Mouse (Mus musculus) hindbrain, embryonic 12.5 days (tissue): Measurements from ENCODE around the gene Tmem229b. TPM values are rescaled to one million over a fixed set of nuclear protein-coding genes. Genes with fewer than 3 reads are reported as not detected.
"Not testable (repeated sequence)": the region's sequence is repeated elsewhere in the genome, so short reads cannot be mapped to it uniquely, and the experiment has no call there.

Experiments
- ATAC-seq: fragments of 200-750 bp; cut with Nextera tagmentation; 2 replicates; pipeline ENCODE4 v1.8.0; 2017; ENCODE audit warnings: moderate TSS enrichment; ENCODE audit not compliant: low FRiP score
- H3K27ac ChIP-seq: fragments of 300-500 bp; sonication (generic); 2 replicates; pipeline ENCODE4 v1.5.1; 2016; ENCODE audit warnings: mild to moderate bottlenecking
- H3K27me3 ChIP-seq: fragments of 300-500 bp; sonication (generic); 2 replicates; pipeline ENCODE4 v1.6.1; 2016; ENCODE audit warnings: mild to moderate bottlenecking
- H3K36me3 ChIP-seq: fragments of 300-500 bp; sonication (generic); 2 replicates; pipeline ENCODE4 v1.6.1; 2016; ENCODE audit warnings: mild to moderate bottlenecking
- H3K4me1 ChIP-seq: fragments of 300-500 bp; sonication (generic); 2 replicates; pipeline ENCODE4 v1.6.1; 2016
- H3K4me2 ChIP-seq: fragments of 300-500 bp; sonication (generic); replicated peaks from 2 replicates; pipeline ENCODE4 v1.6.1; 2016; ENCODE audit warnings: mild to moderate bottlenecking
- H3K4me3 ChIP-seq: fragments of 300-500 bp; sonication (generic); 2 replicates; pipeline ENCODE4 v1.5.1; 2016; ENCODE audit warnings: mild to moderate bottlenecking
- H3K9ac ChIP-seq: fragments of 300-500 bp; sonication (generic); 2 replicates; pipeline ENCODE4 v1.6.1; 2016; ENCODE audit warnings: mild to moderate bottlenecking, moderate library complexity
- H3K9me3 ChIP-seq: fragments of 300-500 bp; sonication (generic); replicated peaks from 2 replicates; pipeline ENCODE4 v1.6.1; 2016; ENCODE audit warnings: mild to moderate bottlenecking
- WGBS: fragments of 180-500 bp; shearing (Covaris S2); methylation state at CpG from one replicate; pipeline ENCODE4 v1.1.7; 2016; 5-methylcytosine and 5-hydroxymethylcytosine counted together
- polyA plus RNA-seq: library from polyadenylated mRNA; unstranded; fragments of >200 nt; fragmentation: Nextera tagmentation; extraction: Ambion mirVana; gene quantifications from 2 replicates; pipeline ENCODE4 v1.2.1, GENCODE M21; 2016

The Tmem229b gene
- polyA plus RNA-seq, 1 experiment from 2014 or later: 23.6 TPM

DNA sequence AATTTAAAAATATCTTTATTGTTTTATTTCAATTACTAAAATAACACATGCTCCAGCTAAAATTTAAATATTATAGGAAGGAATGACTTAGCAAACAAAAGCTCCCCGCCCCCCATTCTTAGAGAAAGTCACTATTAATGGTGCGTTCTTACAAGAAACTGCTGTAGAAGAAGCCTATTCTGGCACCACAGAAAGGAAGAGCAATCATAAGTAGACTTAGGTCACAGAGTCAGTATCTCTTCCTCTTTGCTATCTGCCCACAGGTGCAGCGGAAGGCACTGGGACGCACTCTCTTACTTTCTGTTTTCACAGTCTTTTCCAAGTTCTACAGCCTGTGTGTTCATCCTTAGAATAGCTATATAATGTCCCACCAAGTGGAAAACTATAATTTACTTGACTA lies 31.6 kb downstream of the Tmem229b start:
- H3K9ac ChIP-seq: no peak overlapping the region
- no peak overlapping the region for H3K4me3 ChIP-seq
- H3K4me1 ChIP-seq: no peaks in the 10 kb centered on the region
- no peak overlapping the region for H3K4me2 ChIP-seq
- H3K27ac ChIP-seq: no peak overlapping the region
- H3K27me3 ChIP-seq: no peaks in the 10 kb centered on the region
- WGBS: 90% methylated on average over 4 of the region's 4 CpGs
- ATAC-seq: no peak
- no peaks in the 10 kb centered on the region for H3K9me3 ChIP-seq
- H3K36me3 ChIP-seq: 0 out of 2 replicates have a peak, but pooled peaks cover 3% of the 10 kb centered on the region

DNA sequence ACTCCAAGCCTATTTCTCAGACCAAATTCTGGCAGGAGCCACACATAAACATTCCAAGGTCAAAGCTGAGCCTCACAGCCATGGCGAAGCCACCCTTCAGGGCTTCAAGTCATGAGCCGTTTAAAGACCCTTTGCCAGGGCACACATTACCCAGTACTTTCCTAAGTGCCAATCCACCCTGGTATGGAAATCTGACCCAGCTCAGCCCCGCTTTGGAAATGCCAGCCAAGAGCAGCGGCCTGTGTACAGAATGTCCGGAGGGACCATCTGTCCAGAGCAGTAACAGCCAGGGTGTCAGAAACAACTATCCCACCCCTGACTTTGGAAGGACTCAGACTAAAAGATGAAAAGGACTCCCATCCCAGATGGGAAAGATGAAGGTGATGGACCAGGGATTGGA lies 32.7 kb downstream of the Tmem229b start:
- H3K27ac ChIP-seq: no peak overlapping the region
- H3K27me3 ChIP-seq: no peaks in the 10 kb centered on the region
- H3K4me1 ChIP-seq: no peaks in the 10 kb centered on the region
- H3K4me3 ChIP-seq: no peak overlapping the region
- ATAC-seq: no peak
- 0 out of 2 replicates have a peak, but pooled peaks cover 3% of the 10 kb centered on the region for H3K36me3 ChIP-seq
- H3K9ac ChIP-seq: no peak overlapping the region
- 91% methylated on average over 5 of the region's 5 CpGs for WGBS
- H3K4me2 ChIP-seq: no peak overlapping the region
- no peaks in the 10 kb centered on the region for H3K9me3 ChIP-seq

DNA sequence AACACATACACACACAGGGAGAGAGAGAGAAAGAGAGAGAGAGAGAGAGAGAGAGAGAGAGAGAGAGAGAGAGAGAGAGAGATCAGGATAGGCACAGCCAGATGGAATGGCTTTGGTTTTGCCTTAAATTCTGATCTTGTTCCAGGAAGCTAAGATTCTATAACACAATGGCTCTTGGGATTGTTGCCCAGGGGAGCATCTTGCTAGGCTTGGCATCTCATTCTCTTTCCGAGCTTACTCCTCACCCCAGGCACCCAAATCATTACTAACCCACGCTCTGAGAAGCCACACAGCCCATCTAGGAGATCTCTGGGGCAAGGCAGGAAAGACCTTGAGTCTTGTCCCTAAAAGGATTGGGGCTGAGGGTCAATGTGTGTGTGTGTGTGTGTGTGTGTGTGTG lies 33.6 kb downstream of the Tmem229b start:
- no peak overlapping the region for H3K27ac ChIP-seq
- no peak overlapping the region for H3K4me2 ChIP-seq
- H3K9ac ChIP-seq: no peak overlapping the region
- no peak overlapping the region for H3K4me3 ChIP-seq
- H3K9me3 ChIP-seq: no peaks in the 10 kb centered on the region
- H3K4me1 ChIP-seq: no peaks in the 10 kb centered on the region
- 0 out of 2 replicates have a peak, but pooled peaks cover 3% of the 10 kb centered on the region for H3K36me3 ChIP-seq
- WGBS: 71% methylated on average over 2 of the region's 2 CpGs
- no peaks in the 10 kb centered on the region for H3K27me3 ChIP-seq
- no peak for ATAC-seq

DNA sequence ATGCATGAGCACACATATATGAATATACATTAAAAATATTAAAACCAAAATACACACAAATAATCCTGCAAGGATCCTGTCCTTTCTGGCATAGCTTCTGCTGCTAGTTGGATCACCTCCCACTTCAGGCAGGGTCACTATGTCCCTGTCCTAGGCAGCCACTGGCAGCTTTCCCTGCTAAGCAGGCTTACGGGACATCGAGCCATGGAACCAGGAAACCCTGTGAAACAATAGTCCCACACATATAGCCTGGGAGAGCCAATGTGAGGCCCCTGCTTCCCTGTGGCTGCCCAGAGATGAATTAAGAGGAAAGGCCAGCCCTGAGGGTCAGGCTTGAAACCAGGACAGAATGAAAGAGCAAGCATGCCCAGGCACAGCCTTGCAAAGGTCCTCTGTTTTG lies 35.8 kb downstream of the Tmem229b start:
- ATAC-seq: no peak
- Histone ChIP-seq H3K27ac (no peak overlapping the region), H3K4me1 (no peaks in the 10 kb centered on the region), H3K27me3 (no peaks in the 10 kb centered on the region), H3K4me3 (no peak overlapping the region), H3K36me3 (0 out of 2 replicates have a peak, but pooled peaks cover 3% of the 10 kb centered on the region), H3K9me3 (no peaks in the 10 kb centered on the region), H3K4me2 (no peak overlapping the region), H3K9ac (no peak overlapping the region)
- 52% methylated on average over 2 of the region's 2 CpGs for WGBS

DNA sequence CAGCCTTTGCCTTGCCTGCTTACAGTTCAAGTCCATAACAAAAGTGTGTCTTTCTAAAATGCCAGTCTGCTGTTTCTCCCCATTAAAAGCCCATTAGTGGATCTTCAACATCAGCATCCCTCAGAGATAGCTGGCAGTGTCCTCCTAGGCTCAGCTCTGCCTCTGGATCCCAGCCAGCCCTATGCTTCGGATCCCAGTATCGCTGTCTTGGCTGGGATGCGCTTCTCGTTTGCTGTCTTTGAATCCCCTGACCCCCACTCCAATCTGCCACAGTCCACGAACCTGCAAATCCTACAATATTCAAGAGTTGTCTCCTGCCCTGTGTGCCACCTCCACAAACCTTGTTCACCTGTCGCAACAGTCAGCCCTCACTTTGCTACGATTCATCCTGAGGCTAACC lies 36.7 kb downstream of the Tmem229b start:
- no peak for ATAC-seq
- 89% methylated on average over 7 of the region's 7 CpGs for WGBS

DNA sequence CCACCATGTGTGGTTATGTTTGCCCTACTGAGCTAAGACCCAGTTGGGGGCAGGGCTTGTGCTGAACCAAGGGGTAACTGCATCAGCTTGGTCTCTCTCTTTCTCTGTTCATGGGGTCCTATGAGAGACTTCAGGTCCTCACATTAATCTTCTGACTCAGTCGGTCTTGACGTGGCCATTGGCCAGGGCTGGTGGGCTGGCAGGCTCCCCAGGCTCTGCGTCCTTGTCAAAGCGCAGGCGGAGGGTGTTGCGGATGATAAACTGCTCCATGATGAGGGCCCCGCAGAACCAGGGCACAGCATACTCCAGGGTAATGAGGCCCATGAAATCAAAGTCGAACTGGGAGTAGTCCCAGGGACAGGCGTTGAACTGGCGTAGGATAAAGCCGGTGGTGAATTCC lies 42.9 kb downstream of the Tmem229b start:
- not testable (repeated sequence) for H3K4me3 ChIP-seq, H3K27me3 ChIP-seq, H3K9me3 ChIP-seq, H3K36me3 ChIP-seq, H3K4me1 ChIP-seq, H3K27ac ChIP-seq, H3K9ac ChIP-seq, H3K4me2 ChIP-seq, ATAC-seq
- WGBS: 87% methylated on average over 11 of the region's 11 CpGs

More for the DNA sequence above, 36.7 kb downstream of the Tmem229b start:
- Histone ChIP-seq H3K36me3 (0 out of 2 replicates have a peak, but pooled peaks cover 3% of the 10 kb centered on the region), H3K27ac (no peak overlapping the region), H3K4me2 (no peak overlapping the region), H3K4me3 (no peak overlapping the region), H3K9me3 (no peaks in the 10 kb centered on the region), H3K9ac (no peak overlapping the region; the same call in 1 of the 2 replicates), H3K4me1 (no peaks in the 10 kb centered on the region), H3K27me3 (no peaks in the 10 kb centered on the region)

DNA sequence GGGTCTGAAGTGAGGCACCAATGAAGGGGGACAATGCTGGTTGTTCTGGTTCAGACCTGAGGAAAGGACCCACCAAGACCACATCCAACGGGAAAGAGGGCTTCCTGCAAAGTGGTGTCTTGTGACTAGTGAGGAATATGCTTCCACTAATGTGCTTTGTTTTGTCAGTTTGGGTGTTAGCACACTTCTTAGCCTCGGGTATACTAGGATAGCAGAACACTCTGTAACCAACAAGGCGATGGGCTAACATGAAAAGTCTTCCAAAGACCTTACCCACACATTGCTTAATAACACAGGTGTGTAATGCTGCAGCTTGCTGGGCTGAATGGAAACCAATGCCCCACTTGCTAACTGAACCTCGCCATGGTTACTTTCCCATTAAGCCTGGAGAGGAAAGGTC lies 51.0 kb downstream of the Tmem229b start:
- H3K4me1 ChIP-seq: no peaks in the 10 kb centered on the region
- H3K4me2 ChIP-seq: no peak overlapping the region
- H3K36me3 ChIP-seq: no peaks in the 10 kb centered on the region
- H3K9me3 ChIP-seq: peaks cover 24% of the 10 kb centered on the region
- no peaks in the 10 kb centered on the region for H3K27me3 ChIP-seq
- H3K9ac ChIP-seq: no peak overlapping the region
- WGBS: 86% methylated on average over 4 of the region's 4 CpGs
- no peak for ATAC-seq
- H3K27ac ChIP-seq: no peak overlapping the region
- no peak overlapping the region for H3K4me3 ChIP-seq

DNA sequence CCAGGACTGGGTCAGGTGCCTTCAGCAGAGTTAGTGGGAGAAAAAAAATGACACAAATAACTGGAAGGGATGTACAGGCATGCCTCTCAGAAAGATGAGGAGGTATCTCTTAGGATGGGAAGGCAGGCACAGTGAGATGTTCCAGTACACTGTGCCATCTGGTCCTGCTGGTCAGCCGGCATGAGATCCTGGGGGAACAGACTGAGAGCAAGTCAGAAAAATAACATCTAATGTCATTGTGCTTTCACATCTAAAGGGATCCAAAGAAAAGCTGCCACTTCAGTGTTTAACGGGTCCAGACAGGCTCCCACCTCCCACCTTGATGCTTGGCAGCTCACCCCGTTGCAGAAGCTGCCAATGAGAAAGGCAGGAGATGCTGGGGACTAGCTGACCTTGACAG lies 54.9 kb downstream of the Tmem229b start:
- Histone ChIP-seq H3K9ac (no peak overlapping the region), H3K36me3 (no peaks in the 10 kb centered on the region), H3K27me3 (no peaks in the 10 kb centered on the region), H3K4me3 (no peak overlapping the region), H3K27ac (no peak overlapping the region), H3K4me1 (0 out of 2 replicates have a peak, but pooled peaks cover 2% of the 10 kb centered on the region), H3K4me2 (no peak overlapping the region), H3K9me3 (peaks cover 20% of the 10 kb centered on the region)
- WGBS: 61% methylated on average over 3 of the region's 3 CpGs
- no peak for ATAC-seq

DNA sequence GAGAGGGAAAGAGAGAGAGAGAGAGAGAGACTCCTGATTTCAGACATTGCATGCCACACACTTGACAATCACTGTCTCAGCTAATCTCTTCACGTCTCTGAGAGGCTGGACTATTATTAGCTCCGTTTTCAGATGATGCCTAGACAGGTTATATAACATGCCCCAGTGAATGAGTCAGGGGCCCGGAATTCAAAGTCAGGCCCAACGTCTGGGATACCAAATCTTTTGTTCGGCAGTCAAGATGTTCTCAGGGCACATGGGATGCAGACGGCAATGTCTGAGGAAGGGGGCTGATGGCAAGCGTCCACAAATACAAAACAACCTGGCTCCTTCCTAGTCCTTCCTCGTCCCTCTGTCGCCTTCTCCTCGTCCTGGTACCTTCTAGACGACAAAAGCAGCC lies 55.4 kb downstream of the Tmem229b start:
- Histone ChIP-seq H3K36me3 (no peaks in the 10 kb centered on the region), H3K9me3 (peaks cover 17% of the 10 kb centered on the region; the same call in 1 of the 2 replicates), H3K4me3 (no peak overlapping the region), H3K27me3 (no peaks in the 10 kb centered on the region), H3K4me2 (no peak overlapping the region), H3K27ac (no peak overlapping the region), H3K9ac (no peak overlapping the region), H3K4me1 (0 out of 2 replicates have a peak, but pooled peaks cover 2% of the 10 kb centered on the region)
- no peak for ATAC-seq
- 74% methylated on average over 11 of the region's 11 CpGs for WGBS

DNA sequence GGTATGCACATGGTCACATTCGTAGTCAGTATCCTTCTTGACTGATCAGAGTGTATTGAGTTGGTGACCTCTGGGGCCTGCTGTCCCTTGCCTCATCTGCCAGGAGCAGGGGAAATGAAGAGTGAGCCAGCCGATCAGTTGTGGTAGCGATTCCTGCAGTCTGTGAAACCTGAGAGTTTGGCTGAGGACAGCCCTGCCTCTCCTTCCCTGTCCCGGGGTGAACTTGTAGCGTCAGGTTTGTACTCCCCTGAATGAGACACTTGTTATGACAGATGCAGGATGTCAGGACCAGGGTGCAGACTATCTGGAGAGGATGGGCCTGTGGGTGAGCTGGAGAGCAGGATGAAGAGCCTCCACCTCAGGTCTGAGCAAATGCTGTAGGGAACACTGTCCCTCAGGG lies 59.8 kb downstream of the Tmem229b start:
- WGBS: 66% methylated on average over 5 of the region's 5 CpGs

DNA sequence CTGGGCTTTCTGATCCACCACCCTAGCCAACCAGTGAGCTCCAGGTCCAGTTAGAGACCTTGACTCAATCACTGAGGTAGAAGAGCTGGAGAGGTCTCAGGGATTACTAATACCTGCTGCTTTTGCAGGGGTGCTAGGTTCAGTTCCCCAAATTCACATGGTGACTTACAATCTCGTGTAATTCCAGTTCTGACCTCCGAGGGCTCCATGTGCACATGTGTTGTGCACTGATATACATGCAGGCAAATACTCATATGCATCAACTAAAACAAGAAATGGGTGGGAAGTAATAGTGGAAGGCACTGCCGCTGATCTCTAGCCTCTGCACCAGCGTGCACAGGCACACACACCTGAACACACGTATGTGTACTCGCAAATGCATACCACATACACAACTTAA lies 60.3 kb downstream of the Tmem229b start:
- Histone ChIP-seq H3K36me3 (no peaks in the 10 kb centered on the region), H3K9me3 (no peaks in the 10 kb centered on the region), H3K27me3 (no peaks in the 10 kb centered on the region), H3K9ac (no peak overlapping the region), H3K4me1 (0 out of 2 replicates have a peak, but pooled peaks cover 2% of the 10 kb centered on the region), H3K27ac (no peak overlapping the region), H3K4me2 (no peak overlapping the region), H3K4me3 (no peak overlapping the region)
- WGBS: 83% methylated on average over 6 of the region's 6 CpGs
- no peak for ATAC-seq

More for the DNA sequence above, 59.8 kb downstream of the Tmem229b start:
- H3K27ac ChIP-seq: no peak overlapping the region
- H3K4me1 ChIP-seq: 0 out of 2 replicates have a peak, but pooled peaks cover 2% of the 10 kb centered on the region
- no peak overlapping the region for H3K9ac ChIP-seq
- H3K9me3 ChIP-seq: no peaks in the 10 kb centered on the region
- no peak for ATAC-seq
- no peak overlapping the region for H3K4me2 ChIP-seq
- H3K4me3 ChIP-seq: no peak overlapping the region
- no peaks in the 10 kb centered on the region for H3K27me3 ChIP-seq
- no peaks in the 10 kb centered on the region for H3K36me3 ChIP-seq

DNA sequence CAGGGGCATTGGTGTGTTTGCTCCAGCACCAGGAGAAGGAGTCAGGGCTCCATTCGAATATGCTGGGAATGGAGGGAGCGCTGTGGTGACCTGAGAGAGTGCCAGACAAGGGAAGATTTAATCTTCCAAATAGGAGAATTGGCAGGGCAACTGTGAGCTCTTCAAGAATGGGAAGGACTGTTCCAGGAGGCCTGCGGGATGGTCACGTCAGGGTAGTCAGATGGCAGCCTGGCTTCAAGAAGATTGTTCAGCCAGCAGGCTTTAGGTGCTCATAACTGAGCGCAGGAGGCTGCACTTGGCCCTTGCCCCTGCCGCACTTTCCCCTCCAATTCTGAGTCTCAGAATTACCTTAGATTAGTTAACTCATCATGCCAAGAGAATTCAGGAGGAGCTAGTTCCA lies 64.5 kb downstream of the Tmem229b start:
- Histone ChIP-seq H3K9me3 (no peaks in the 10 kb centered on the region), H3K4me2 (no peak overlapping the region), H3K36me3 (no peaks in the 10 kb centered on the region), H3K27me3 (no peaks in the 10 kb centered on the region), H3K4me1 (no peaks in the 10 kb centered on the region), H3K9ac (no peak overlapping the region), H3K27ac (no peak overlapping the region), H3K4me3 (no peak overlapping the region)
- ATAC-seq: no peak
- WGBS: 91% methylated on average over 6 of the region's 6 CpGs

DNA sequence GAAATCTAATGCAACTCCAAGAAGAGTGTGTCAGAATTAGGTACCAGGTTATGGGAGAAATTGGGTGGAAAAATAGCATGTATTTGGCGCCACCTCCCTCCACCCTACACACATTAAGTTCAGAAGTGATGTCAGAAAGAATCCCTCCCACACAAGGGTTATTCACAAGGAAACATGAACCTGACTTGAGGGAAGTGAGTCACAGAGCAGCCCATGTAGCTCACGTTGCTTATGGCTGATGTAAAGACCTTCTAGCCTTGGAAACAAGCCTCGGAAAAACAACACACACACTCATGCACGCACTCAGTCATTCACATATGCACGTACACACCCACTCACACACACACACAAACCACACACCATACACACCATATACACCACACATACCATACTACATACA lies 67.3 kb downstream of the Tmem229b start:
- H3K9ac ChIP-seq: no peak overlapping the region
- H3K27ac ChIP-seq: no peak overlapping the region
- no peak overlapping the region for H3K4me3 ChIP-seq
- no peak for ATAC-seq
- WGBS: 89% methylated on average over 5 of the region's 5 CpGs
- H3K9me3 ChIP-seq: no peaks in the 10 kb centered on the region
- H3K4me1 ChIP-seq: no peaks in the 10 kb centered on the region
- H3K36me3 ChIP-seq: no peaks in the 10 kb centered on the region
- H3K27me3 ChIP-seq: no peaks in the 10 kb centered on the region
- H3K4me2 ChIP-seq: no peak overlapping the region
